In genomic region chr8:94862487-94863220, GRCm38 (mm10) we compare ENCODE assay signal across 17 mouse cellular contexts. TPM values are rescaled to one million over a fixed set of nuclear protein-coding genes. Genes with fewer than 3 reads are reported as not detected.
DNase-seq lines count a peak whose midpoint lies in the region; ATAC-seq and TF ChIP-seq lines count a peak whose summit lies in the region.
"Had no signal": no experiment of that assay in that cellular context is flagged by ENCODE, and none has a peak within 500 bp of the region (broad histone marks: within the 10 kb centered on the region; RNA-seq: fewer than 3 reads in every experiment).

No protein-coding gene starts in this region.

- TF ChIP-seq EP300 in heart, adult 2 months (IDR thresholded peaks at IDR 0.05; ENCODE audit: insufficient read depth, low read depth, low read length), result no peak

- no peaks in the 10 kb centered on the region for H3K9me3 ChIP-seq in kidney, embryonic 16.5 days (ENCODE audit: low read length)
- H3K9me3 ChIP-seq: embryonic facial prominence, embryonic 13.5 days; forebrain, embryonic 10.5 days; hindbrain, embryonic 13.5 days; intestine, embryonic 15.5 days; neural tube, embryonic 13.5 days had no signal

- no peak for DNase-seq in heart, adult 2 months
- DNase-seq in heart, adult 8-10 months (ENCODE audit: low spot score), result no peak
- no peak for DNase-seq in kidney, adult 18-20 months
- peak; percentile 50 for DNase-seq in lung, postnatal 10 days
- no peak for DNase-seq in lung, postnatal 25 days (ENCODE audit: low spot score)
- DNase-seq in thymus, postnatal 4 days, result no peak
- no peak for DNase-seq in layer of hippocampus, adult 11-12 months (ENCODE audit: low spot score)
- DNase-seq: cerebellum, adult 2 months; right cerebral cortex, postnatal 25 days had no signal

- WGBS in heart, adult 2 months, result 59% methylated on average over 12 of the region's 12 CpGs
- 78% methylated on average over 12 of the region's 12 CpGs for WGBS in kidney, embryonic 16.5 days

- no peaks in the 10 kb centered on the region for H3K27me3 ChIP-seq in heart, adult 2 months (ENCODE audit: control insufficient read depth, insufficient read depth, low read length)
- no peaks in the 10 kb centered on the region for H3K27me3 ChIP-seq in kidney, embryonic 16.5 days (ENCODE audit: insufficient read depth, low read length)
- H3K27me3 ChIP-seq: embryonic facial prominence, embryonic 13.5 days; hindbrain, embryonic 13.5 days; intestine, embryonic 15.5 days; neural tube, embryonic 13.5 days had no signal

- H3K4me3 ChIP-seq in heart, adult 2 months, result no peak overlapping the region
- no peak overlapping the region for H3K4me3 ChIP-seq in kidney, embryonic 16.5 days (ENCODE audit: low read length)
- H3K4me3 ChIP-seq: embryonic facial prominence, embryonic 13.5 days; forebrain, embryonic 10.5 days; hindbrain, embryonic 13.5 days; intestine, embryonic 15.5 days; neural tube, embryonic 13.5 days had no signal

- TF ChIP-seq POLR2A in heart, adult 2 months (IDR thresholded peaks at IDR 0.05; ENCODE audit: insufficient read depth, low read depth, low read length), result no peak

- H3K9ac ChIP-seq in heart, adult 2 months (ENCODE audit: low read depth, low read length), result no peak overlapping the region
- no peak overlapping the region for H3K9ac ChIP-seq in kidney, embryonic 16.5 days (replicated peaks; ENCODE audit: low read length)
- H3K9ac ChIP-seq: embryonic facial prominence, embryonic 13.5 days; hindbrain, embryonic 13.5 days; intestine, embryonic 15.5 days; neural tube, embryonic 13.5 days had no signal

- no peaks in the 10 kb centered on the region for H3K36me3 ChIP-seq in heart, adult 2 months (ENCODE audit: control insufficient read depth, insufficient read depth, low read length)
- peaks cover 54% of the 10 kb centered on the region for H3K36me3 ChIP-seq in kidney, embryonic 16.5 days (ENCODE audit: insufficient read depth, low read length)

- no peak for ATAC-seq in kidney, embryonic 16.5 days (ENCODE audit: low FRiP score, low TSS enrichment)
- ATAC-seq: intestine, embryonic 15.5 days had no signal

- intact Hi-C loops in heart, adult 2 months (cut with DNase I), result no loop called here

- H3K79me2 ChIP-seq in heart, adult 2 months (replicated peaks; ENCODE audit: control insufficient read depth, insufficient read depth, low read length), result peaks cover 3% of the 10 kb centered on the region

- H3K27ac ChIP-seq in heart, adult 2 months, result peak overlapping the region; percentile 18; the same call in 1 of the 2 replicates
- H3K27ac ChIP-seq in kidney, embryonic 16.5 days (ENCODE audit: low read length), result peak overlapping the region; percentile 35; the same call in 1 of the 2 replicates
- H3K27ac ChIP-seq: embryonic facial prominence, embryonic 13.5 days; forebrain, embryonic 10.5 days; hindbrain, embryonic 13.5 days; intestine, embryonic 15.5 days; neural tube, embryonic 13.5 days had no signal

- TF ChIP-seq CTCF in heart, adult 2 months (IDR thresholded peaks at IDR 0.05), result no peak

- no peak overlapping the region for H3K4me2 ChIP-seq in kidney, embryonic 16.5 days (replicated peaks; ENCODE audit: low read depth, low read length)
- H3K4me2 ChIP-seq: embryonic facial prominence, embryonic 13.5 days; hindbrain, embryonic 13.5 days; intestine, embryonic 15.5 days; neural tube, embryonic 13.5 days had no signal

- H3K4me1 ChIP-seq in heart, adult 2 months (ENCODE audit: control insufficient read depth, insufficient read depth, low read length), result peaks cover 3% of the 10 kb centered on the region; the same call in 1 of the 2 replicates
- peaks cover 10% of the 10 kb centered on the region for H3K4me1 ChIP-seq in kidney, embryonic 16.5 days (ENCODE audit: insufficient read depth, low read length)

RNA-seq across cellular contexts. Expression of gene Polr2c, which starts 5.4 kb away (rescaled TPM):
- total RNA-seq in heart, adult 2 months (2021), result 10 to 100 TPM; 55.9 to 69.5 TPM
- polyA plus RNA-seq in heart, adult 2 months (2012; rRNA removed), result 142 and 198 TPM in 2 replicates
- 10 to 100 TPM; 65.4 to 71.4 (median 68.7) TPM for total RNA-seq in heart, adult 8-10 months (2022)
- polyA plus RNA-seq in kidney, embryonic 16.5 days (2015; fragmentation: Nextera tagmentation; extraction: Ambion mirVana), result 157 and 179 TPM in 2 replicates

RNA-seq across cellular contexts. Expression of gene Dok4, which starts 13.5 kb away (rescaled TPM):
- 10 to 100 TPM; 13.7 to 14.8 TPM for total RNA-seq in heart, adult 2 months (2021)
- 23.0 and 36.2 TPM in 2 replicates for polyA plus RNA-seq in heart, adult 2 months (2012; rRNA removed)
- total RNA-seq in heart, adult 8-10 months (2022), result 10 to 100 TPM in 3 of 4 experiments, 1 to 10 TPM in 1; 9.2 to 15.2 (median 14.8) TPM
- 34.8 and 39.3 TPM in 2 replicates for polyA plus RNA-seq in kidney, embryonic 16.5 days (2015; fragmentation: Nextera tagmentation; extraction: Ambion mirVana)

RNA-seq across cellular contexts. Expression of gene Ciapin1, which starts 24.5 kb away (rescaled TPM):
- total RNA-seq in heart, adult 2 months (2021), result 10 to 100 TPM; 81.9 to 98.6 TPM
- polyA plus RNA-seq in heart, adult 2 months (2012; rRNA removed), result 57.2 TPM in 2 replicates
- 10 to 100 TPM; 72.2 to 85.6 (median 78.5) TPM for total RNA-seq in heart, adult 8-10 months (2022)
- polyA plus RNA-seq in kidney, embryonic 16.5 days (2015; fragmentation: Nextera tagmentation; extraction: Ambion mirVana), result 125 and 131 TPM in 2 replicates

RNA-seq across cellular contexts. Expression of gene Coq9, which starts 24.5 kb away (rescaled TPM):
- total RNA-seq in heart, adult 2 months (2021), result 100 to 1,000 TPM; 545 to 681 TPM
- 823 and 843 TPM in 2 replicates for polyA plus RNA-seq in heart, adult 2 months (2012; rRNA removed)
- 100 to 1,000 TPM; 675 to 794 (median 735) TPM for total RNA-seq in heart, adult 8-10 months (2022)
- 100 and 110 TPM in 2 replicates for polyA plus RNA-seq in kidney, embryonic 16.5 days (2015; fragmentation: Nextera tagmentation; extraction: Ambion mirVana)

RNA-seq across cellular contexts. Expression of gene Ccl17, which starts 52.4 kb away (rescaled TPM):
- total RNA-seq in heart, adult 2 months (2021), result not detected
- 0.62 TPM in 1 of 2 replicates, not detected in the other for polyA plus RNA-seq in heart, adult 2 months (2012; rRNA removed)
- total RNA-seq in heart, adult 8-10 months (2022), result not detected
- polyA plus RNA-seq in kidney, embryonic 16.5 days (2015; fragmentation: Nextera tagmentation; extraction: Ambion mirVana), result 0.57 TPM in 1 of 2 replicates, not detected in the other
- total RNA-seq: gastrocnemius, postnatal 4 days; monocyte, adult 5-6 weeks had no signal
- polyA plus RNA-seq: embryonic facial prominence, embryonic 13.5 days; forebrain, embryonic 10.5 days; hindbrain, embryonic 13.5 days; intestine, embryonic 15.5 days; neural tube, embryonic 13.5 days had no signal
